Comparison of ENCODE assay signal across 8 mouse cellular contexts in the genomic region with DNA sequence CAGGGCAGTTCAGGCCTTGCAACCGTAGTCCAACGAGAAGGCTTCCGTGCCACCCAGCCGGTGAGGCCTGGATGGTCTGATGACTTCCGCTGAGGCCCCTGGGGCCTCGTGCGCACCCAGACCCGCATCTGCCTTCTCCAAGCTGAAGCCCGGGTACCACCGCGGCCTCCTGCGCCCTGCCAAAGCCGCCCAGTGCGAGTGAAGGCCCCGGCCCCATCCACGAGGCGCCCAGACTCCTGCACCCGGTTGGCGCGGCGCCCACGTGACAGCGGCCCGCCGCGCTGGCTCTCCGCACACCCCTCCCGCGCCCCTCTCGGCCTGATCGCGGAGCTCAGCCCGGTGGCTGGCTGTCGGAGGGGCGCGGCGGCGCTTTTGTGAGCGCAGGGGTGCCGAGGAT. TPM values are rescaled to one million over a fixed set of nuclear protein-coding genes. Genes with fewer than 3 reads are reported as not detected.
DNase-seq lines count a peak whose midpoint lies in the region; ATAC-seq and TF ChIP-seq lines count a peak whose summit lies in the region.

No protein-coding gene starts in this region.

- peak overlapping the region; percentile 90 for H3ac ChIP-seq in C2C12 (ENCODE audit: control insufficient read depth, insufficient read length, low read depth)

- H3K27me3 ChIP-seq in heart, embryonic 10.5 days (ENCODE audit: insufficient read depth, poor library complexity, severe bottlenecking): no peaks in the 10 kb centered on the region
- no peaks in the 10 kb centered on the region for H3K27me3 ChIP-seq in C2C12 (ENCODE audit: control insufficient read depth, insufficient read depth, insufficient read length)
- H3K27me3 ChIP-seq in liver, embryonic 14.5 days (ENCODE audit: control insufficient read depth, insufficient read depth, low read length): no peaks in the 10 kb centered on the region
- no peaks in the 10 kb centered on the region for H3K27me3 ChIP-seq in stomach, postnatal 0 days (ENCODE audit: control insufficient read depth, insufficient read depth, low read length)

- H3K27ac ChIP-seq in heart, embryonic 10.5 days: peak overlapping the region; percentile 95
- H3K27ac ChIP-seq in bone marrow, adult 2 months (ENCODE audit: control insufficient read depth, insufficient read depth, low read depth, low read length, poor library complexity): peak overlapping the region; percentile 77
- peak overlapping the region; percentile 66 for H3K27ac ChIP-seq in liver, embryonic 14.5 days
- H3K27ac ChIP-seq in stomach, postnatal 0 days (replicated peaks): peak overlapping the region; percentile 91

- H3K9ac ChIP-seq in liver, embryonic 14.5 days (replicated peaks): peak overlapping the region; percentile 83
- peak overlapping the region; percentile 86 for H3K9ac ChIP-seq in stomach, postnatal 0 days (ENCODE audit: low read length)

- under 1% methylated on average over 40 of the region's 40 CpGs for WGBS in heart, embryonic 10.5 days
- under 1% methylated on average over 40 of the region's 40 CpGs for WGBS in bone marrow, adult 2 months
- WGBS in liver, embryonic 14.5 days (ENCODE audit: insufficient replicate concordance): under 1% methylated on average over 40 of the region's 40 CpGs
- under 1% methylated on average over 40 of the region's 40 CpGs for WGBS in stomach, postnatal 0 days

- H3K4me2 ChIP-seq in liver, embryonic 14.5 days (ENCODE audit: low read depth): peak overlapping the region; percentile 95
- peak overlapping the region; percentile 93 for H3K4me2 ChIP-seq in stomach, postnatal 0 days (replicated peaks; ENCODE audit: low read depth)

- peaks cover 54% of the 10 kb centered on the region for H3K79me2 ChIP-seq in C2C12 (ENCODE audit: control insufficient read depth, insufficient read depth)

- H3K4me1 ChIP-seq in heart, embryonic 10.5 days: peaks cover 58% of the 10 kb centered on the region
- H3K4me1 ChIP-seq in bone marrow, adult 2 months (ENCODE audit: control insufficient read depth, insufficient read depth, low read length): peaks cover 4% of the 10 kb centered on the region
- peaks cover 8 to 12% of the 10 kb centered on the region in 2 experiments; a peak in 3 of 4 replicates for H3K4me1 ChIP-seq in liver, embryonic 14.5 days (replicated peaks; ENCODE audit: control insufficient read depth in 2 of 2, insufficient read depth in 2 of 2, low read length in 1 of 2)
- peaks cover 9% of the 10 kb centered on the region for H3K4me1 ChIP-seq in stomach, postnatal 0 days (replicated peaks; ENCODE audit: control insufficient read depth, insufficient read depth)

- H3K9me3 ChIP-seq in heart, embryonic 10.5 days: no peaks in the 10 kb centered on the region
- no peaks in the 10 kb centered on the region for H3K9me3 ChIP-seq in liver, embryonic 14.5 days (ENCODE audit: control insufficient read depth, low read length)
- H3K9me3 ChIP-seq in stomach, postnatal 0 days (ENCODE audit: control insufficient read depth, low read length): no peaks in the 10 kb centered on the region

- peak; percentile 50 for ATAC-seq in liver, embryonic 14.5 days (ENCODE audit: insufficient read depth)
- peak; percentile 38 for ATAC-seq in stomach, postnatal 0 days (ENCODE audit: low FRiP score, low TSS enrichment)

- TF ChIP-seq EP300 in liver, embryonic 14.5 days (IDR thresholded peaks at IDR 0.05; ENCODE audit: low read depth): no peak
- no peak for TF ChIP-seq EP300 in stomach, postnatal 0 days (optimal IDR thresholded peaks at IDR 0.05)

- TF ChIP-seq POLR2A in bone marrow, adult 2 months (IDR thresholded peaks at IDR 0.05; ENCODE audit: borderline replicate concordance, control insufficient read depth, low read depth, low read length): no peak

- peak overlapping the region; percentile 84 for H3K4me3 ChIP-seq in heart, embryonic 10.5 days
- H3K4me3 ChIP-seq in C2C12 (ENCODE audit: insufficient read depth, poor library complexity, severe bottlenecking): peak overlapping the region; percentile 96
- peak overlapping the region; percentile 68 for H3K4me3 ChIP-seq in bone marrow, adult 2 months (replicated peaks; ENCODE audit: control insufficient read depth, low read depth, low read length)
- H3K4me3 ChIP-seq in liver, embryonic 14.5 days (ENCODE audit: insufficient read depth in 1 of 2, low read depth in 2 of 2, low read length in 2 of 2): peak overlapping the region; percentile 71 to 78
- peak overlapping the region; percentile 86 for H3K4me3 ChIP-seq in stomach, postnatal 0 days (ENCODE audit: low read depth, low read length)

- H3K79me3 ChIP-seq in C2C12 (ENCODE audit: low read depth): peaks cover 47% of the 10 kb centered on the region

- intact Hi-C loops in heart, postnatal 14 days (cut with DNase I): loop anchor here (5.0 kb wide), 1 partner anchor 79 kb away; no protein-coding TSS in a partner anchor

- no peak for TF ChIP-seq CTCF in C2C12 (IDR thresholded peaks at IDR 0.05; ENCODE audit: control insufficient read depth, insufficient read depth, insufficient read length)
- TF ChIP-seq CTCF in bone marrow, adult 2 months (IDR thresholded peaks at IDR 0.05; ENCODE audit: control insufficient read depth, insufficient read depth, low read length): no peak
- no peak for TF ChIP-seq CTCF in liver, embryonic 14.5 days (IDR thresholded peaks at IDR 0.05; ENCODE audit: low read depth)
- no peak for TF ChIP-seq CTCF in stomach, postnatal 0 days (IDR thresholded peaks at IDR 0.05; ENCODE audit: low read depth)

- peaks cover 39% of the 10 kb centered on the region for H3K36me3 ChIP-seq in heart, embryonic 10.5 days
- peaks cover 44% of the 10 kb centered on the region for H3K36me3 ChIP-seq in C2C12 (ENCODE audit: control insufficient read depth, insufficient read depth)
- H3K36me3 ChIP-seq in liver, embryonic 14.5 days (replicated peaks; ENCODE audit: control insufficient read depth, insufficient read depth, low read depth): peaks cover 17% of the 10 kb centered on the region
- H3K36me3 ChIP-seq in stomach, postnatal 0 days (ENCODE audit: control insufficient read depth, insufficient read depth, low read length): peaks cover 27% of the 10 kb centered on the region

- DNase-seq in heart, embryonic 10.5 days (ENCODE audit: low spot score): peak; percentile 88
- DNase-seq in heart, postnatal 14 days: no peak
- peak; percentile 69 for DNase-seq in heart, postnatal 4 days
- no peak for DNase-seq in liver, embryonic 14.5 days (ENCODE audit: low read depth in 3 of 3, low spot score in 3 of 3)
- no peak for DNase-seq in stomach, postnatal 0 days (ENCODE audit: low spot score)
- DNase-seq in cerebellum, adult 11 months: no peak

TF ChIP-seq in C2C12, 6 proteins besides CTCF, POLR2A, EP300 and RAD21:
- TF ChIP-seq USF1 (IDR thresholded peaks at IDR 0.05; ENCODE audit: low read depth): peak; percentile 59
- no peak for TF ChIP-seq MYOD1 (IDR thresholded peaks at IDR 0.05; ENCODE audit: control insufficient read depth, insufficient read length, low read depth)
- TF ChIP-seq MYOG (IDR thresholded peaks at IDR 0.05; ENCODE audit: control insufficient read depth, extremely low read depth, insufficient read length): no peak

RNA-seq across cellular contexts. Expression of a gene that starts 0.8 kb away (rescaled TPM):
- 55.2 and 74.9 TPM in 2 replicates for polyA plus RNA-seq in heart, embryonic 10.5 days (2016; fragmentation: Nextera tagmentation; extraction: Ambion mirVana)
- total RNA-seq in heart, postnatal 14 days (2021): 10 to 100 TPM; 23.0 to 23.2 TPM
- polyA plus RNA-seq in C2C12 (2012; fragmentation: generic; extraction: Trizol): 199 TPM
- 6.1 and 16.1 TPM in 2 replicates for polyA plus RNA-seq in bone marrow, adult 2 months (2011; ENCODE audit: insufficient read depth, insufficient read length, low replicate concordance, missing spikeins)
- 10 to 100 TPM; 59.3 to 63.9 TPM for total RNA-seq in heart, postnatal 4 days (2021)
- 51.6 and 59.8 TPM in 2 replicates for polyA plus RNA-seq in liver, embryonic 14.5 days (2012; rRNA removed)
- 17.7 and 22.3 TPM in 2 replicates for polyA plus RNA-seq in liver, embryonic 14.5 days (2014; fragmentation: Nextera tagmentation; extraction: Ambion mirVana)
- polyA plus RNA-seq in stomach, postnatal 0 days (2015; fragmentation: Nextera tagmentation; extraction: Ambion mirVana): 16.0 and 19.7 TPM in 2 replicates

RNA-seq across cellular contexts. Expression of a gene that starts 27.3 kb away (rescaled TPM):
- 70.5 and 88.8 TPM in 2 replicates for polyA plus RNA-seq in heart, embryonic 10.5 days (2016; fragmentation: Nextera tagmentation; extraction: Ambion mirVana)
- 10 to 100 TPM; 31.2 to 34.1 TPM for total RNA-seq in heart, postnatal 14 days (2021)
- polyA plus RNA-seq in C2C12 (2012; fragmentation: generic; extraction: Trizol): 64.7 TPM
- polyA plus RNA-seq in bone marrow, adult 2 months (2011; ENCODE audit: insufficient read depth, insufficient read length, low replicate concordance, missing spikeins): 24.2 and 57.6 TPM in 2 replicates
- 10 to 100 TPM; 34.0 to 37.5 TPM for total RNA-seq in heart, postnatal 4 days (2021)
- polyA plus RNA-seq in liver, embryonic 14.5 days (2012; rRNA removed): 25.4 and 34.0 TPM in 2 replicates
- 61.2 and 64.3 TPM in 2 replicates for polyA plus RNA-seq in liver, embryonic 14.5 days (2014; fragmentation: Nextera tagmentation; extraction: Ambion mirVana)
- 39.8 and 42.4 TPM in 2 replicates for polyA plus RNA-seq in stomach, postnatal 0 days (2015; fragmentation: Nextera tagmentation; extraction: Ambion mirVana)

RNA-seq across cellular contexts. Expression of a gene that starts 39.5 kb away (rescaled TPM):
- 184 and 208 TPM in 2 replicates for polyA plus RNA-seq in heart, embryonic 10.5 days (2016; fragmentation: Nextera tagmentation; extraction: Ambion mirVana)
- total RNA-seq in heart, postnatal 14 days (2021): 10 to 100 TPM; 56.9 to 57.5 TPM
- polyA plus RNA-seq in C2C12 (2012; fragmentation: generic; extraction: Trizol): 187 TPM
- 29.6 and 38.0 TPM in 2 replicates for polyA plus RNA-seq in bone marrow, adult 2 months (2011; ENCODE audit: insufficient read depth, insufficient read length, low replicate concordance, missing spikeins)
- 10 to 100 TPM; 73.0 to 78.0 TPM for total RNA-seq in heart, postnatal 4 days (2021)
- polyA plus RNA-seq in liver, embryonic 14.5 days (2012; rRNA removed): 65.2 and 66.6 TPM in 2 replicates
- polyA plus RNA-seq in liver, embryonic 14.5 days (2014; fragmentation: Nextera tagmentation; extraction: Ambion mirVana): 76.5 and 78.6 TPM in 2 replicates
- polyA plus RNA-seq in stomach, postnatal 0 days (2015; fragmentation: Nextera tagmentation; extraction: Ambion mirVana): 94.5 and 98.6 TPM in 2 replicates

RNA-seq across cellular contexts. Expression of a gene that starts 39.5 kb away (rescaled TPM):
- 28.4 and 30.4 TPM in 2 replicates for polyA plus RNA-seq in heart, embryonic 10.5 days (2016; fragmentation: Nextera tagmentation; extraction: Ambion mirVana)
- 10 to 100 TPM; 11.8 to 12.0 TPM for total RNA-seq in heart, postnatal 14 days (2021)
- 17.6 TPM for polyA plus RNA-seq in C2C12 (2012; fragmentation: generic; extraction: Trizol)
- polyA plus RNA-seq in bone marrow, adult 2 months (2011; ENCODE audit: insufficient read depth, insufficient read length, low replicate concordance, missing spikeins): 9.1 and 19.9 TPM in 2 replicates
- 10 to 100 TPM; 13.2 to 13.3 TPM for total RNA-seq in heart, postnatal 4 days (2021)
- 8.6 and 10.2 TPM in 2 replicates for polyA plus RNA-seq in liver, embryonic 14.5 days (2012; rRNA removed)
- polyA plus RNA-seq in liver, embryonic 14.5 days (2014; fragmentation: Nextera tagmentation; extraction: Ambion mirVana): 5.5 and 9.6 TPM in 2 replicates
- polyA plus RNA-seq in stomach, postnatal 0 days (2015; fragmentation: Nextera tagmentation; extraction: Ambion mirVana): 18.1 and 23.2 TPM in 2 replicates

Comparison
In these comparisons a context has a peak if more than half of its experiments do, and no peak if none do; other contexts are left out.
1. DNase-seq: peak in heart, embryonic 10.5 days (single experiment) and heart, postnatal 4 days (single experiment); none in heart, postnatal 14 days (0 of 2), liver, embryonic 14.5 days (0 of 3), stomach, postnatal 0 days (single experiment) and cerebellum, adult 11 months (single experiment).
2. Peak in every context shown above with its lines, with median percentiles within 50 percentile points of each other: H3K27ac ChIP-seq and H3K4me3 ChIP-seq.